Mouse (Mus musculus) cerebellum, adult 9-10 months (tissue): ENCODE data around the gene Exosc10.

Experiments used
- DNase-seq: peaks from one replicate; pipeline ENCODE4 v3.0.0; 2022

Exosc10 gene

GRCm38 (mm10) chr4:148558297-148559000 lies at the start of gene Exosc10:
Gene Exosc10, plus strand, starts transcription at chr4:148558429.
- DNase-seq, result peak; percentile 83

GRCm38 (mm10) chr4:148509450-148510084 lies 48.7 kb upstream of the Exosc10 start:
- no peak for DNase-seq

- no peak for DNase-seq
These were observed 47.5 kb upstream of the Exosc10 start for GRCm38 (mm10) chr4:148510691-148511090.

GRCm38 (mm10) chr4:148511334-148511733 lies 46.9 kb upstream of the Exosc10 start:
- no peak for DNase-seq

- DNase-seq, result no peak
These were observed 45.1 kb upstream of the Exosc10 start for GRCm38 (mm10) chr4:148513021-148513559.

GRCm38 (mm10) chr4:148515313-148515712 lies 42.9 kb upstream of the Exosc10 start:
- DNase-seq, result no peak

GRCm38 (mm10) chr4:148517809-148518208 lies 40.4 kb upstream of the Exosc10 start:
- DNase-seq, result no peak

GRCm38 (mm10) chr4:148518235-148518795 lies 39.9 kb upstream of the Exosc10 start:
- DNase-seq, result no peak

- DNase-seq, result no peak
These were observed 34.7 kb upstream of the Exosc10 start for GRCm38 (mm10) chr4:148523538-148523937.

GRCm38 (mm10) chr4:148527158-148527910 lies 30.9 kb upstream of the Exosc10 start:
- DNase-seq, result no peak

GRCm38 (mm10) chr4:148530351-148530750 lies 27.9 kb upstream of the Exosc10 start:
- no peak for DNase-seq

GRCm38 (mm10) chr4:148530778-148531177 lies 27.5 kb upstream of the Exosc10 start:
- no peak for DNase-seq

- DNase-seq, result peak; percentile 36
These were observed 26.9 kb upstream of the Exosc10 start for GRCm38 (mm10) chr4:148531341-148531740.

- no peak for DNase-seq
These were observed 25.7 kb upstream of the Exosc10 start for GRCm38 (mm10) chr4:148532516-148532915.

GRCm38 (mm10) chr4:148533613-148534328 lies 24.5 kb upstream of the Exosc10 start:
- DNase-seq, result peak; percentile 33

- no peak for DNase-seq
These were observed 22.4 kb upstream of the Exosc10 start for GRCm38 (mm10) chr4:148535876-148536275.

- DNase-seq, result no peak
These were observed 9.1 kb upstream of the Exosc10 start for GRCm38 (mm10) chr4:148549106-148549505.

GRCm38 (mm10) chr4:148557766-148558165 lies 463 bp upstream of the Exosc10 start:
- DNase-seq, result no peak

GRCm38 (mm10) chr4:148562676-148563075 lies 4.4 kb downstream of the Exosc10 start:
- DNase-seq, result no peak

- no peak for DNase-seq
These were observed 5.4 kb downstream of the Exosc10 start for GRCm38 (mm10) chr4:148563595-148563994.

GRCm38 (mm10) chr4:148570138-148570537 lies 11.9 kb downstream of the Exosc10 start:
- no peak for DNase-seq

- DNase-seq, result no peak
These were observed 12.6 kb downstream of the Exosc10 start for GRCm38 (mm10) chr4:148570693-148571295.
